Mouse (Mus musculus) left cerebral cortex, adult 11 months (tissue): ENCODE results near the gene Smarca5.

Experiments used
- DNase-seq: peaks from one replicate; pipeline ENCODE4 v3.0.0; 2022; ENCODE audit warnings: low spot score

Smarca5 gene

GRCm38 (mm10) chr8:80663476-80663875 lies 75.8 kb downstream of the Smarca5 start:
- no peak for DNase-seq

GRCm38 (mm10) chr8:80661055-80661454 lies 78.2 kb downstream of the Smarca5 start:
- DNase-seq: no peak

- no peak for DNase-seq
These were observed 81.7 kb downstream of the Smarca5 start for GRCm38 (mm10) chr8:80657639-80658038.
